Mouse (Mus musculus) brown adipose tissue, adult 24 weeks (tissue): Measurements from ENCODE around the gene Ptar1. TPM values are rescaled to one million over a fixed set of nuclear protein-coding genes. Genes with fewer than 3 reads are reported as not detected.
"Not testable (repeated sequence)": the region's sequence is repeated elsewhere in the genome, so short reads cannot be mapped to it uniquely, and the experiment has no call there.

Experiments used
- H3K27ac ChIP-seq: fragments of 200-500 bp; replicated peaks from 2 replicates; pipeline ENCODE4 v1.5.1; 2012; ENCODE audit warnings: low read depth, mild to moderate bottlenecking, low read length
- H3K4me1 ChIP-seq: fragments of 200-500 bp; 2 replicates; pipeline ENCODE4 v1.6.1; 2012; ENCODE audit warnings: low read length, mixed read lengths; ENCODE audit not compliant: control insufficient read depth, insufficient read depth, insufficient read length
- H3K4me3 ChIP-seq: fragments of 200-500 bp; 2 replicates; pipeline ENCODE4 v1.5.1; 2012; ENCODE audit warnings: low read depth, mild to moderate bottlenecking, low read length, moderate library complexity; ENCODE audit not compliant: insufficient read depth
- polyA plus RNA-seq: library from polyadenylated mRNA; stranded (reverse); fragments of >200 nt; gene quantifications from 2 replicates; pipeline ENCODE4 v1.2.4, GENCODE M21; 2012; ENCODE audit not compliant: missing spikeins, insufficient read depth, insufficient read length

Gene Ptar1
- polyA plus RNA-seq: 7.2 and 13.2 TPM in 2 replicates

DNA sequence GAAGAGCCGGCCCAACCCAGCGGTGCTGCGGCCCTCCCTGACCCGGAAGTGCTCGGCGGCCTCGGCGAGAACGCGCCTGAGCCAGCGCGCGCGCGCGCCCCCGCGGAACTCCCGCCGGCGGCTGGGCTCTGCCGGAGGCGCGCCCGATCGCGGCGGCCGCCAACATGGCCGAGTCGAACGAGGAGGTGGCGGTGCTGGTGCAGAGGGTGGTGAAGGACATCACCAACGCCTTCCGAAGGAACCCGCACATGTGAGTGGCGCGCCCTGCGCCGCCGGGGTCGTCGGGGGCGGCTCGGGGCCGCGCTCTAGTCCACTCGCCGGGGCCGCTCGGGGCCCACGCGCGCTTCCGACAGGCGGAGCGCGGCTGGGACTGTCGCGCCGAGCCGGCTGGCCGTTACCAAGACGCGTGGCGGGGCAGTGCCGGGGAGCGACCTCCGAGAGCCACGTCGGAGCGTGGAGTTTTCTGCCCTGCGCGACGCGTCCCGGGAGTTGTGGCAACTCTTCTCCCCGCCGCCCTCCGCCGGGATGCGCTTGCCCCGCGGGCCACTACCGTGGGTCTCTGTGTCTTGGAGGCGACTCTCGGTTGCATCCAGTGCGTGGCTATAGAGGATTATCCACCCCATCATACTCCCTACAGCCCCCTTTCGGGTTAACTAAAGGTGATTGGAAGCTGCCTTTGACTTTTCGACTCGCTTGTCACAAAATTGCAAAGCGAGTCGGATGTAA lies at the start of gene Ptar1:
TSS of gene Ptar1 (plus strand) at position 134 of the 726 bp plus-strand sequence.
- Histone ChIP-seq H3K27ac (peak within 1 kb of the TSS; percentile 87), H3K4me1 (peaks cover 3% of the 10 kb centered on the region; the same call in 1 of the 2 replicates), H3K4me3 (peak within 1 kb of the TSS; percentile 94)

DNA sequence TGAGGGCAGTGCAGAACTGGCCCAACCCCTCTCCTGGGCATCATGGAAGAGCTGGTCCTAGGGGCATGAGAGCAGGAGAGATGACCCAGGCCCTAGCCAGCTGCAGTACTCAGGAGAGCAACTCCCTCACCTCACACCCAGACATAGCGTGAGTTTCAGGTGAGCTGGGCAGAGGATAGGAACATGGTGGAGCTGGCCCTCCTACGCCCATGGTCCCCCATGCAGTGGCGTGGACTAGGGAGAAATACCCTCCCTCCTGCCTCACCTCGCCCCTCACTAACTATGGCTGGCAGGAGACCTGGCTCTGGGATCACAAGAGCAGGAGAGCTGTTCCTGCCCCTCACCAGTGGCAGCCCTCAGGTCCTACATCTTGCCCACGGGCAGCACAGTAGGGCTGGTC lies 43.4 kb upstream of the Ptar1 start:
- Histone ChIP-seq H3K27ac (no peak overlapping the region), H3K4me1 (no peaks in the 10 kb centered on the region), H3K4me3 (no peak overlapping the region)

DNA sequence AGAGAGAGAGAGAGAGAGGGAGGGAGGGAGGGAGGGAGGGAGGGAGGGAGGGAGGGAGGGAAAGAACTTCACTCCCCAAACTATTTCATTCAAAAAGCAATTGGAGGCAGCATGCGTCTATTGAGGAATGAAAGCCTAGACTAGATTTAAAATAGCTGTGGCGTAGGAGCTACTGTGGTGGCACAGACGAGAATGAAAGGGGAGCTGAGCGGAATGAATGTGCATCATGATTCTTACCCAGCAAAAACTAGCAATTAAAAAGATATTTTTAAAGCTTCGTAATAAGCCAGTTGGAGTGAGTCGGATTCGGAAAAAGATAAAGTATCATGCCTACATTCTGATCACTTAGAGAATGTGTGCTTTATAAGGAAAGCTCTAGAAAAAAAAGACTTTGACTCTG lies 41.9 kb upstream of the Ptar1 start:
- no peak overlapping the region for H3K27ac ChIP-seq
- no peak overlapping the region for H3K4me3 ChIP-seq
- no peaks in the 10 kb centered on the region for H3K4me1 ChIP-seq

DNA sequence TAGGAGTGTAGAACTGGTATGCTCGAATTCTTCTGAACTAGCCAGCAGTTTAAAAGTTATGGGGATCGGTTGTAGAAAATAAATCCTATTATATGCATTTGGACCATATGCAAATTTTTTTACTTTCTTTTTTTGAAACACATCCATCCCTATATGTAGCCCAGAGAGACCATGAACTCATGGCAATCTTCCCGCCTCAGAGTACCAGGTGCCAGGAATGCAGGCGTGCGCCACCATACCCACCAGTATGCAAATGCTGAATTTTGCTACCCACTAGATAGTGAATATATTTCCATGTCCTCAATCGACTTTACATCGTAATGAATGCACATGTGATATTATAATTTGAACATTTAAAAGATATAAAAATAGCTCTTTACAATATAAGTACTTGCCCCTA lies 39.9 kb upstream of the Ptar1 start:
- Histone ChIP-seq H3K4me3 (no peak overlapping the region), H3K4me1 (no peaks in the 10 kb centered on the region), H3K27ac (no peak overlapping the region)

DNA sequence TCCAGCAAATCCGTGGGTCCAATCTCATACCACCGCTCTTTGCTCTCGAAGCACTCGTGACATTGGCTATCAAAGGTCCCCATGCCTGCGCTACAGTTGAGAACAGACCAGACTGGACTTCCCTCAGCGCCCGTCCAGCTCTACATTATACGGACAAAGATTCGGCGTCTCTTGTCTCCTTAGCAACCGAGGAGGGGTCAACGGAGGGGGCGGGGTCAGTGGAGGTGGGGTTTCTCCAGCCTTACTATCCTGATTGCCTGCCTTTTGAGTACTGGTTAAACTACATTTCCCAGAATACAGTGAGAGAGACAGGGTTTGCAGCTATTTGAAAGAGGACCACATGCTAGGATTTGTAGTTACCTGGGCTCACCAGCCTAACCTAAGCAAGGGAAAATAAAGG lies 34.6 kb upstream of the Ptar1 start, which contains the start of gene 1700028P14Rik:
TSS of gene 1700028P14Rik (minus strand) at position 169 of the 400 bp plus-strand sequence.
- H3K27ac ChIP-seq: no peak within 1 kb of the TSS
- H3K4me3 ChIP-seq: no peak within 1 kb of the TSS

DNA sequence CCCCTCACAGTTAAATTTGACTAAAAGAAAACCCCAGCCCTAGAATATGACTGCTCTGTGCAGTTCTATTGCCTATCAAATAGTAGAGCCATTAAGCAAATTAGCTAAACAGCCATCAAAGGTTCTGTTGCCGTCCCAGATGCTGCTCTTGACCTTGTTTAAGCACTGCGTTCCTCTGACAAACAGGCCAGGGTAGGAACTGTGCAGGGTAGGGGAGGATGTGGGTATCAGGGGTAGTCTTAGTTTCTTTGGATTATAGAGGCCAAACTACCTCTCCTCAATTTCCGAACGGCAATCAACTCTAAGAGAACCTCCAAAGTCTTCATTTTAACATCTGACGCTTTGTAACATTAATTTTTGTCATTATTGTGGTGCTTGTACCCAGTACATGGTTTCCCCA lies 34.1 kb upstream of the Ptar1 start:
- no peak overlapping the region for H3K27ac ChIP-seq
- no peak overlapping the region for H3K4me3 ChIP-seq
- H3K4me1 ChIP-seq: no peaks in the 10 kb centered on the region

More for the DNA sequence above, 34.6 kb upstream of the Ptar1 start, which contains the start of gene 1700028P14Rik:
- no peaks in the 10 kb centered on the region for H3K4me1 ChIP-seq

DNA sequence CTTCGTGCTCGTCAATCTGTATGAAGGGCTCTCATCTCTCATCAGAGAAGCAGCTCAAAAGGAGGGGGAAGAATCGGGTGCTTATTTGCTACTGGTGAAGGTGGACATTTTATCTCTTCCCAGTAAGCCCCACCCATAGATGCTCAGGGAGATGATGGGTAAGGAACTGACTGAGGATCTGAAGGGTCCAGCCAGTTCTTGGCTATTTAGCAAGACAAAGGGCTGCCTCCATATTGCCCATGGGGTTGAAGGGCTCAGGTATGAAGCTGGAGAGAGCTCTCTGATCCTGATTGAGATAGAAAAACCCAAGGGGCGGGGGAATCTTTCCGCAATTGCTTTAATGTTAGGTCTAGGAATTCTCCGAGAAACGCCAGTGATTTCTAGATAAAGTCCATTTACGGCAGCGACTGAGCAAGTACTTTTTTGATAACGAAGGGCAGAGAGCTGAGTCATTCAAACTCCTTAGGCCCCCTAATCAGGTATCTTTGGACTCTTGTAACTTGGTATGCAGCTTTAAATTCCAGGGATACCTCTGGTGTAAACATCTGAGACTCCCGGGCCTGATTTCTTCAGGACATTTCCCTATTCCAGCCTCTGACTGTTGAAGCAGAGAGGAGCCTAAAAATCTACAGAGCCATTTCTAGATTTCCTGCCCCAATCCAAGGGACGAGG lies 29.8 kb upstream of the Ptar1 start:
- no peaks in the 10 kb centered on the region for H3K4me1 ChIP-seq
- no peak overlapping the region for H3K27ac ChIP-seq
- no peak overlapping the region for H3K4me3 ChIP-seq

DNA sequence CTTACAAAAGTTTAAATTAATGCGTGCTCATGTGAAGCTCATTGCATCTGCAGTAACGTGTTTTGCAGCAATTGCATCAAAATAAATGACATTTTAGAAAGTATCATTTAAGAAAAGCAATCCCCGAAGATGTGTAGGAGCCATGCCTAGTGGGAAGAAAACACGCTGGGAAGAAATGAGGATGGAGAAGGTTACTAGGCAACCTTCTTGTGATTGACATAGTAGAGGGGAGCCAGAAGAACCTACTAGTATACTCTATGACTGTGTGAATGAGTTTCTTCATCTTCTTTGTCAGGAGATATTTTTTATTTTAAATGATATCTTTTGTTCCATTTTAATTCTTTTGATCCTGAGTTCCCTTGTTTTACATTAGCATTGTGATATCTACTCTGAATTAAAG lies 28.9 kb upstream of the Ptar1 start:
- no peak overlapping the region for H3K27ac ChIP-seq

DNA sequence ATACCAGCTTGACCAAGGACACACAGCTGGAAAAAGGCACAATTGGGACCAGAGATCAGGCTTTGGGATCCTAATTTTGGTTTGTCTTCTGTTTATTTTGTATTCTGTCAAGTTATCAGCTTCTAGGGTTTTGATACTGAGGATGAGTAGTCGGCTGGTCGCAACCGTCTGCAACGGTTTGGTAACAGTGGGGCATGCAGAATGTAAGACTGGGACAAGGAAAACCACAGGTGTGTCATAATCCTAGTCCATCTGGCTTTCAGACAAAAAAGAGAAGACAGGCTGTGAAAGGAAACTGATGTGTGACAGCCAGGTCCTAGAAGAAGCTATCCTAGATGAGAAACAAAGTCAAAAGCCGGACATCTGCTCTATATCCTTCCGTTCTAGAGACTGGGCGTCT lies 23.1 kb upstream of the Ptar1 start:
- no peak overlapping the region for H3K27ac ChIP-seq
- H3K4me3 ChIP-seq: no peak overlapping the region
- H3K4me1 ChIP-seq: no peaks in the 10 kb centered on the region

More for the DNA sequence above, 28.9 kb upstream of the Ptar1 start:
- Histone ChIP-seq H3K4me1 (no peaks in the 10 kb centered on the region), H3K4me3 (no peak overlapping the region)

DNA sequence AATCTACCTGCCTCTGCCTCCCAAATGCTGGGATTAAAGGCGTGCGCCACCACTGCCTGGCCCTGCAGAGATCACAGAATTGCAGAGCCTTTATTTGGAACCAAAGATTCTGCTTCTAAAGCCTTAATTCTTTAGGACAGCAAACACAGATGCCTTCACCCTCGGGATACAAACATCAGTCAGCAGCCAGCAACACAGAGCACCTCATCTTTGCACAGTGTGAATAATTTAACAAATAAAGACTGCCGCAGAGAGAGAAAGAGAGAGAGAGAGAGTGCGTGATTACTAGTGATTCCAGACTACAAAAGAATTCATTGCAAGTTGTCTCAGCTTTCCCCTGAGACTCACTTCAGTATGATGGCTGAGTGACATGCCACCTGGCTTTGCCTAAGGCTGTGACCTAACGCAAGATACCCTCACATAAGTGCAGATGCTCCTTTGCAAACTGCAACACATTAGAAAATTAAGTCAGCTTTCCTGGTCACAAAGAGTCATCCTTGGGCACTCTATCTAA lies 19.0 kb upstream of the Ptar1 start:
- Histone ChIP-seq H3K27ac (no peak overlapping the region), H3K4me1 (no peaks in the 10 kb centered on the region), H3K4me3 (no peak overlapping the region)

DNA sequence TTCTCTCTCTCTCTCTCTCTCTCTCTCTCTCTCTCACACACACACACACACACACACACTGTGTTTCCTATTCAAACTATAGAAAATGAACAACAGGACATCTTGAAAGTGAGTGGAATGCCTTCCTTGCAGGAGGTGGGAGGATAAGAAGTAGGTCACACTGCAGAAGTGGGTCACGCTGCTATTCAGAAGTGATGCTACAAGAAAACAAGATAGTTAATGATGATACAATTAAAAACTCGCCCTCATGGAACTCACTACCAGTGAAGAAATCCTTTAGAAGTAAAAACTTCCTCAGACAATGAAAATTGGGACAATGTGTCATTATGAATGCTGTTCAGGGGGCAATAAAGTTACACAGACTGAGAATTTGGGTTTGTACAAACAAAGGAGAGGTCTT lies 14.2 kb upstream of the Ptar1 start:
- no peak overlapping the region for H3K4me3 ChIP-seq
- H3K27ac ChIP-seq: no peak overlapping the region
- no peaks in the 10 kb centered on the region for H3K4me1 ChIP-seq

DNA sequence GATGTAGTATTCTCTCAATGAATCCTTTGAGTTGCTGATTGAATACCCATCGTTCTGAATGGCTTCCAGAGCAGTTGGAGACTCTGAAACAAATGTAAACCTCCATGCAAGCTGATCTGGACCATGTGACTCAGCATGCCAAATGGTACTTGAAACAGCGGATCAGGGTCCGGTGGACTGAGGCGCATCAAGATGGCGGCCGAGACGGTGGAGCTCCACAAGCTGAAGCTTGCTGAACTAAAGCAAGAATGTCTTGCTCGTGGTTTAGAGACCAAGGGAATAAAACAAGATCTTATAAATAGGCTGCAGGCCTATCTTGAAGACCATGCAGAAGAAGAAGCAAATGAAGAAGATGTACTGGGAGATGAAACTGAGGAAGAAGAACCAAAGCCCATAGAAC lies 11.6 kb upstream of the Ptar1 start:
- H3K27ac ChIP-seq, H3K4me3 ChIP-seq, H3K4me1 ChIP-seq: not testable (repeated sequence)

DNA sequence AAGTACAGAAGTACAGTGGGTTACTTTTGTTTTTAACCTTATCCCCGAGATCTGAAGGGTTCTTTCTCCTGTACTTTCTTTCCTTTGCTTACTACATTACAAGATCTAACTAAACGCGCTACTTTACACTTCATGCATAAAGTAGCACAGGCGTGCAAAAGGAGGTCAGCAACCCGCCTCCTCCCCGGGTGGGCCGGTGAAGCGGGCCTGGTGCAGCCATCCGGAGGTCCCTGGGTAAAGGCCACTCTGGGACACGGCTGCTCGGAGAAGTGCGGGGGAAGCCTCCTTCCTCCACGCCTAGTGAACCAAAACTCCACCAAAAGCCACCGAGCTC lies 300 bp upstream of the Ptar1 start:
- Histone ChIP-seq H3K27ac (peak overlapping the region; percentile 87), H3K4me1 (peaks cover 3% of the 10 kb centered on the region; the same call in 1 of the 2 replicates), H3K4me3 (peak overlapping the region; percentile 94)

DNA sequence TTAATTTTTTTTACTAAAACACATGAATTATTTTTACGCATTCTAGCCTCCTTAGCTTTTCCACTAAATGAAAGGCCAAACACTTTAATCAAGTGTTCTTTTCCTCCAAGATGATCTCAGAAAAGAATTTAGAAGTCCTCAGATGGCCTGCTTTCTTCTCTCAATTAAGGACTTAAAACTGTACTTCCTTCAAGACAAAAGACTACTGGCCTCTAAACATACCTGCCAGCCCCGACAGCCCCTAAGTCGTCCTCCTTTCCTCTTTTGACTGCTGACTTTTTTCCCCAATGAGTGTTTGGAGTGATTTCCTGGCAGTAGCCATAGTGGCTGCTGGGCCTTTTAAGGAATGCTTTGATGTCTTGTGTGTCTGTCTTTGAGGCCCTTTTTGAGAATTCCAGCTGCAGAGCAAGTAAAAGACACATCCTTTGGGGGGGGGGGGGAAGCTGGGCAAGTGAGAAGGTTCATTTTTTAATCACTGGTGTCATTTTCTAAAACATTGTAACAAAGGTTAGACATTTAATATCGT lies 1.3 kb downstream of the Ptar1 start:
- Histone ChIP-seq H3K4me3 (no peak overlapping the region), H3K27ac (no peak overlapping the region), H3K4me1 (peaks cover 3% of the 10 kb centered on the region; the same call in 1 of the 2 replicates)

DNA sequence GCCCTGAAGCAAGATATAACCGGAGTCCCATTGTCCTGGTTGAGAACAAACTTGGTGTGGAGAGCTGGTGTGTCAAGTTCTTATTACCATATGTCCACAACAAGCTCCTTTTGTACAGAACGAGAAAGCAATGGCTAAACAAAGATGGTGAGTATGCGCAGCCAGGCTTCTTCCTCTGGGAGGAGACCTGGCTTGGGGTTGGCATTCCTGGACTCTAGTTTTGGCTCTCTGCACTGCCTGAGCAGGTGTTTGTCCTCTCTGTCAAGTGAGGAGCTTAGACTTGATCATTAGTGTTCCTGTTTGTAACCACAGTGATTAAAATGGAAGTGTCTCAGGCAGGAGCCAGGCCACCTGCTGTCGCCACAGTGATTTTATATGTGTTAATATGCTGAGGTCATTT lies 7.1 kb downstream of the Ptar1 start:
- Histone ChIP-seq H3K4me1 (peaks cover 3% of the 10 kb centered on the region; the same call in 1 of the 2 replicates), H3K27ac (no peak overlapping the region)

More for the DNA sequence above, 7.1 kb downstream of the Ptar1 start:
- H3K4me3 ChIP-seq: no peak overlapping the region
